Mouse (Mus musculus) hindbrain, embryonic 13.5 days (tissue): Measurements from ENCODE around the gene Trpm3. TPM values are rescaled to one million over a fixed set of nuclear protein-coding genes. Genes with fewer than 3 reads are reported as not detected.
A peak's percentile ranks its signal among the peaks of the same experiment; 100 is the strongest.

Experiments used
- ATAC-seq: fragments of 200-750 bp; cut with Nextera tagmentation; 2 replicates; pipeline ENCODE4 v1.8.0; 2017; ENCODE audit warnings: moderate TSS enrichment; ENCODE audit not compliant: low FRiP score
- H3K27ac ChIP-seq: fragments of 300-500 bp; sonication (generic); 2 replicates; pipeline ENCODE4 v1.5.1; 2015; ENCODE audit warnings: inconsistent platforms, mild to moderate bottlenecking, moderate library complexity
- H3K27me3 ChIP-seq: fragments of 300-500 bp; sonication (generic); 2 replicates; pipeline ENCODE4 v1.6.1; 2015; ENCODE audit warnings: mild to moderate bottlenecking, inconsistent platforms
- H3K36me3 ChIP-seq: fragments of 300-500 bp; sonication (generic); 2 replicates; pipeline ENCODE4 v1.6.1; 2015; ENCODE audit warnings: mild to moderate bottlenecking, inconsistent platforms
- H3K4me1 ChIP-seq: fragments of 300-500 bp; sonication (generic); replicated peaks from 2 replicates; pipeline ENCODE4 v1.6.1; 2015; ENCODE audit warnings: inconsistent platforms
- H3K4me2 ChIP-seq: fragments of 300-500 bp; sonication (generic); 2 replicates; pipeline ENCODE4 v1.6.1; 2015; ENCODE audit warnings: inconsistent platforms, mild to moderate bottlenecking, moderate library complexity
- H3K4me3 ChIP-seq: fragments of 300-500 bp; sonication (generic); 2 replicates; pipeline ENCODE4 v1.5.1; 2015; ENCODE audit warnings: mild to moderate bottlenecking, inconsistent platforms
- H3K9ac ChIP-seq: fragments of 300-500 bp; sonication (generic); 2 replicates; pipeline ENCODE4 v1.6.1; 2015; ENCODE audit warnings: mild to moderate bottlenecking, inconsistent platforms
- H3K9me3 ChIP-seq: fragments of 300-500 bp; sonication (generic); 2 replicates; pipeline ENCODE4 v1.6.1; 2016; ENCODE audit warnings: inconsistent platforms
- WGBS: fragments of 180-500 bp; shearing (Covaris S2); methylation state at CpG from one replicate; pipeline ENCODE4 v1.1.7; 2015; 5-methylcytosine and 5-hydroxymethylcytosine counted together
- polyA plus RNA-seq: library from polyadenylated mRNA; unstranded; fragments of >200 nt; fragmentation: Nextera tagmentation; extraction: Ambion mirVana; gene quantifications from 2 replicates; pipeline ENCODE4 v1.2.1, GENCODE M21; 2015

The Trpm3 gene
- polyA plus RNA-seq, 1 experiment from 2014 or later: 33.2 TPM

DNA sequence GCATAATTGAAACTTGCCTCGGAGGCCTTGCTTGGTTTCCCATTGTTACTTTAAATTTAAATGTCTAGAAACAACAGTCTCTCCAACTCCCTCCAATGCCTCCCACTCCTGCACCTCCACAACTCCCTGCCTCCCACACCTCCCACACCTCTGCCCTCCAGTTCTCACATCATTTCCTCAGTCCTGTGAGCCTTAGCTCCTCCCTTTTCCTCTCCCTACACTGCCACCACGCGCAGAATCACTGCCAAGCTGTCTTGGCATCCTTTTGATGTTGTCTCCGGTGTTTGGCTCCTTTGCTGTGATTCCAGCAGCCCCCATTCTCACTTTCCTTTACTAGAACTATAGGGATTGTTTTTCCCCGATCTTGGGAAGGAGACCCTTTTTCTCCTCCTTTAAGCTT, 661.6 kb downstream of the Trpm3 start:
- no peak overlapping the region for H3K27ac ChIP-seq
- H3K27me3 ChIP-seq: no peaks in the 10 kb centered on the region
- H3K4me1 ChIP-seq: no peaks in the 10 kb centered on the region
- 47% methylated on average over 5 of the region's 5 CpGs for WGBS
- no peak for ATAC-seq
- no peak overlapping the region for H3K9ac ChIP-seq
- no peaks in the 10 kb centered on the region for H3K36me3 ChIP-seq
- H3K9me3 ChIP-seq: no peaks in the 10 kb centered on the region
- no peak overlapping the region for H3K4me3 ChIP-seq
- no peak overlapping the region for H3K4me2 ChIP-seq

DNA sequence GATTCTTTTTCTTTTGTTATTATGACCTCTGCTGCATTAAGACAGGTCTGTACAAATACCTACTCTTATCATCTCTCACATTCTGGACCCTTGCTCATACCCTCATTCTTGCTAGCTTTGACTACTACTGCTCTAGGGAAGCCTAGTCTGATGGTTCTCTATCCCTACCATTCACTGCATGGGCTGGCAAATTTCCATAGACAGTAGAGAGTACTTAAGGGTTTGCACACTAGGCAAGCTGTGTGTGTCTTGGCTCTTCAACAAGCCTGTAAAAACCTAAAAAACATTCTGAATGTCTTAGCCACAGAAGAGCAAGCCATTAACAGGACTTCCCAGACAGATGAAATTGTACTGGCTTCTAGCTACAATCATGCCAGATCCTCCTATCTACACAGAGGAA, 664.5 kb downstream of the Trpm3 start:
- Histone ChIP-seq H3K36me3 (no peaks in the 10 kb centered on the region), H3K9me3 (no peaks in the 10 kb centered on the region), H3K4me2 (no peak overlapping the region), H3K4me1 (no peaks in the 10 kb centered on the region), H3K9ac (no peak overlapping the region), H3K4me3 (no peak overlapping the region), H3K27me3 (no peaks in the 10 kb centered on the region), H3K27ac (no peak overlapping the region)
- ATAC-seq: no peak

DNA sequence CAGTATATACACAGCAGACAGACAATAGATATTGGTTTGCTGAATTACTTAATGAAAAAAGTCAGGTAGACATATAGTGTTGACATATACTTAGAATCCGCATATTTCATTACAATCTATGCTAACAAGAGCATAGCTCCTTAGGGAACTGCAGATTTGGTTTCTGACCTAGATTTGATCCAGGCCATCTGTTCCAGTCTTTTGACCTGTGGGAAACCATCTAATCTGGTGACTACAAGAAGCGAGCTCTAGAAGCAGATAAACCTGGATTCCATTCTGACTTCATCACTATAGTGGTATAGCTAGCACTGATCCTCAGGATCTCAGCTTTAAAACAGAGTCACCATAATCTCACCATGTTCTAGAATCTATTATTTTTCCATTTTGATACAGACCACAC, 665.5 kb downstream of the Trpm3 start:
- Histone ChIP-seq H3K36me3 (no peaks in the 10 kb centered on the region), H3K9ac (no peak overlapping the region), H3K4me2 (no peak overlapping the region), H3K4me3 (no peak overlapping the region), H3K27ac (no peak overlapping the region), H3K4me1 (no peaks in the 10 kb centered on the region), H3K27me3 (no peaks in the 10 kb centered on the region), H3K9me3 (no peaks in the 10 kb centered on the region)
- 89% methylated on average over 2 of the region's 2 CpGs for WGBS
- ATAC-seq: no peak

DNA sequence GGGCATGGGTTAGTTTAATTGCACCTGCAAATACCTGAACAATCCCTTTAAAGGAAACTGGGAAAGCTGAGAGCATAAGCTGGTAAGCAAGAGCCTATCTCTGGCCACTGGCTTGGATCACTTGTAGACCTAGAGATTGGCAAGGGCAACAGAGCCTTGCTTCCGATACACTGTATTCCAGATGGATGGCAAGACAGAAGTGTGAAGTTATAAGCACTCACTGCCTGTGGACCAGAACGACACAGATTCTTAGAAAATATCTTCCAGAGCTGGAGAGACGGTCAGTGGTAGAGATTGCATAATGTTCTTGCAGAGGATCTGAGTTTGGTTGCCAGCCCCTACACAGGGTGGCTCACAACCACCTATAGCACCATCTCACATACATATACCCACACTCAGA, 671.4 kb downstream of the Trpm3 start:
- Histone ChIP-seq H3K27me3 (no peaks in the 10 kb centered on the region), H3K9me3 (no peaks in the 10 kb centered on the region), H3K4me2 (no peak overlapping the region), H3K4me1 (no peaks in the 10 kb centered on the region), H3K9ac (no peak overlapping the region), H3K36me3 (no peaks in the 10 kb centered on the region), H3K4me3 (no peak overlapping the region), H3K27ac (no peak overlapping the region)
- no peak for ATAC-seq
- WGBS: 91% methylated on average over 3 of the region's 3 CpGs

DNA sequence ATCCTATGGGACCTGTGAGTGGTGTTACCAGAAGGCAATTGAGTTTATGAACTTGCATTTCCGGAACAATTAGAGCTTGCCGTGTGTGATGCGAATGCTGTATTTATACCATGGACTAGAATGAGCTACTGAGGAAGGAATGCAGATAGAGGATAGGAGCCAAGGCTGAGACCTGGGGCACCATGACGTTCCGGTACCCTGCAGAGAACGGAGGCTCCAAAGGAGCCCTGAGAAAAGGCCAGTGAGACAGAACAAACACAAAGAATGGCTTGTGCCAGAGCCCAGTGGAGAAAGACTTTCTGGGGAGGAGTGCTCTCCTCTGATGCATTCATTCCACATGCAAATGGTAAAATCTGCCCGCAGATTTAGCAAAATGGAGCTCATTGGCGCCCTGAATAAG, 682.9 kb downstream of the Trpm3 start:
- WGBS: 56% methylated on average over 8 of the region's 8 CpGs
- no peaks in the 10 kb centered on the region for H3K9me3 ChIP-seq
- no peak overlapping the region for H3K4me3 ChIP-seq
- no peak overlapping the region for H3K9ac ChIP-seq
- ATAC-seq: no peak
- no peak overlapping the region for H3K27ac ChIP-seq
- peaks cover 28% of the 10 kb centered on the region for H3K4me1 ChIP-seq
- H3K27me3 ChIP-seq: 0 out of 2 replicates have a peak, but pooled peaks cover 3% of the 10 kb centered on the region
- no peaks in the 10 kb centered on the region for H3K36me3 ChIP-seq
- H3K4me2 ChIP-seq: no peak overlapping the region

DNA sequence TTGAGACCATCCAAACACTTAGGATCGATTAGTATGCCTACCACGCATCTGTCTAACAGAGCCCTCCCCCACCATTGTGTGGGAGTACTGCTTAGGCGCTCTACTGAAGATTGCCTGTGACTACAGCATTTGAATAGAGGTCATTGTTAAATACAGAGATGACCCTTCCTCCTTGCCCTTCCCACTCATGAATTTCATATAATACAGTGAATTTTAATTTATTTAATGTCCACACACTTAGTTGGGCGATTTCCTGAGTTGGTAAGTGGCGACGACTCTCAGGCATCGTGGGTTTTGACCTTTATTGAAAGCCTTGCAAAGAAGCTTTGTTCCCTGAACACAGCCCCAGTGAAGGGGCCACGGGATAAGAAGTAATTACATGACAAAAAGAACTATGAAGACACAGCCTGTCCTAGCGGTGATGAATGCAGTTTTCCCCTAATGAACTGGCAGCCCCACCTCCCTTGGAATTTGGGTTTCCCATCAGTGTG, 684.7 kb downstream of the Trpm3 start:
- ATAC-seq: peak; percentile 65; the same call in 1 of the 2 replicates
- Histone ChIP-seq H3K36me3 (no peaks in the 10 kb centered on the region), H3K4me3 (no peak overlapping the region), H3K9ac (no peak overlapping the region), H3K9me3 (no peaks in the 10 kb centered on the region), H3K27ac (no peak overlapping the region), H3K4me1 (peaks cover 28% of the 10 kb centered on the region), H3K4me2 (no peak overlapping the region), H3K27me3 (0 out of 2 replicates have a peak, but pooled peaks cover 6% of the 10 kb centered on the region)
- WGBS: 13% methylated on average over 9 of the region's 9 CpGs

DNA sequence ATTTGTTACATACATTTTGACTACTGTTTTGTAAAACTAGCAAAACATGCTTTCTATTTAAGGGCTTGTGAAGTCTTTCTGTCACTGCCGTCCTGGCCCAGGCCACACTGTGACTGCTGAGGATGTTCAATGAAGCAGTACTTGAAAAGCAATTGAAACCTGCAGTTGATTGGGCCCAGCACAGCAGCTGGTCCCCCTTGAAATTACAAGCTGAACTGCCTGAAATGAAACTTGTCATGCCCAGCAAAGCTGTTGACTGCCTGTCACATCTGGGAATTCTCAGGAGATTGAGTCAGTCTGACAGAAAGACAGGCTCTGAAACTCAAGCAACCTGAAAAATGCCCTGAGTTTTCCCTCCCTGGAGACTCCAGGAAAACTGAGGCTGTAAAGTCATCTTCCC, 687.0 kb downstream of the Trpm3 start:
- Histone ChIP-seq H3K4me1 (peaks cover 28% of the 10 kb centered on the region), H3K27me3 (0 out of 2 replicates have a peak, but pooled peaks cover 3% of the 10 kb centered on the region), H3K4me3 (no peak overlapping the region), H3K9me3 (no peaks in the 10 kb centered on the region), H3K4me2 (no peak overlapping the region), H3K27ac (no peak overlapping the region; the same call in 1 of the 2 replicates), H3K9ac (no peak overlapping the region), H3K36me3 (no peaks in the 10 kb centered on the region)
- peak; percentile 74; the same call in 1 of the 2 replicates for ATAC-seq
- WGBS: 23% methylated on average over 1 of the region's 1 CpGs

DNA sequence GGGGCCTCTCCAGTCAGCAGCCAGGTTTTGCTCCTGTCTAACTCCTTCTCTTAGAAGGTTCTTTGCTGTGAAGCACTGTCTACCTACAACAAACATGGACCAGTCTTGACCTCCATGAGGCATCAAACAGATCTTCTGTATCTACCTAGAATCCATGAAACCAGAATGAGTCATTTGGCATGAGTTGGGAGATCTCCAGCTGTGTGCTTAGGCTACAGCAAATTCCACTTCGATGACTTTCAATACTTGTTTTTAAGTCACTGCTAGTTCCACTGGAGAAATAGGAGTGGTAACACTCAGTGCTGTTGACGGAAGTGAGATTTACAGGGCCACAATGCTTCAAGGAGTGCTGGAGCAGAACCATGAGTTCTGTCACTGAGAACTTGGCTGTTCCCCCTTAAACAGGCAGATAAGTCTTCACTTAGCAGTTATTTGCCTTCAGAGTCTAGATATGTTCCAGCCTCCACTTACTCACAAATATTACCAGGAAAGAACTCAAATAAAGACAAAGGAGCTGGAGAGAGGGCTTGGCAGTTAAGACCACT, 689.4 kb downstream of the Trpm3 start:
- WGBS: 93% methylated on average over 2 of the region's 2 CpGs
- Histone ChIP-seq H3K36me3 (no peaks in the 10 kb centered on the region), H3K4me1 (peaks cover 23% of the 10 kb centered on the region), H3K4me3 (no peak overlapping the region), H3K9me3 (no peaks in the 10 kb centered on the region), H3K9ac (no peak overlapping the region), H3K27me3 (0 out of 2 replicates have a peak, but pooled peaks cover 3% of the 10 kb centered on the region), H3K27ac (no peak overlapping the region), H3K4me2 (no peak overlapping the region)
- ATAC-seq: no peak

DNA sequence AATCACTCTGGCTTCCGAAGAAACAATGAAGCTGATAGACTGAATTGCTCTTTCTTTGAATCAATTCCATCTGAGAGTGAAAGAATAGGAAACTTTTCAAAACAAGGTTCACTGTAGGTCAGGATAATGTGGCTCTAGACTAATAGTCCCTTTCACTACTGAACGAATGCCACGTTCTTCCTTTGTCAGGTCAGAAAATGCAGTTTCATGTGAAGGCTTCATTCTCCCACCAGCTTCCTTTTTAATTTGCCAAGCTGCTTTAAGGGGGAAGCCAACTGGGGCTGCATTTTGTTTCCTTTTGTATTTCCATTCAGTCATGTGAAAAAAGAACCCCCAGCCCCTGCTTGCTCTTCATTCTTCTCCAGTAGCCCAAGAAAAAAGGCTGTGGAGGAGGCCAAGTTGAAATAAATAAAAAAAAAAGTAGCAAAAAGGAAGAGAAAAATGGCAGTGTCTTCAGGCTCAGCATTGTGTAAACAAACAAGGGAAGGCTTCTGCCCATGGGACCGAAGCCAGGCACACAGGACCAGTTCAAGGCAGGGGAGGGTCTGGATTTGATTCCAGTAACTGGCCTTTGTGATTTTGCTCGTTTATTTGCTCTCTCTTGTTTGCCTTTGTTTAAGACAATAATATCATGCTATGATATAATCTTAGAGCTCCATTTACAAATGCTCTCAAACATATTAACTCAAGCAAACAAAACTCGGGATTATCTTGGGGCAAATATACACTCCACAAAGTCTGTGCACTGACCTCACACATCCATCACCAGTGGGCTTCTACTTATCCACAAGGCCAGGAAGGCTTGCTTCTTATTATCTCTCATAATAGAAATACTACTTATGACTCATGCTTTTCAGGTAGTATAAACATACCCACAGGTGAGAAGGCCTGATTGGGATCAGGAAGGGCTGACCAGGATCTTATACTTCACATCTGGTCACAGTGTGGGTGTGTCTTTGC, 702.5 kb downstream of the Trpm3 start:
- ATAC-seq: peak; percentile 46; the same call in 1 of the 2 replicates
- H3K9ac ChIP-seq: no peak overlapping the region
- no peaks in the 10 kb centered on the region for H3K36me3 ChIP-seq
- 0 out of 2 replicates have a peak, but pooled peaks cover 5% of the 10 kb centered on the region for H3K4me1 ChIP-seq
- H3K27ac ChIP-seq: no peak overlapping the region
- H3K4me2 ChIP-seq: no peak overlapping the region
- no peak overlapping the region for H3K4me3 ChIP-seq
- no peaks in the 10 kb centered on the region for H3K9me3 ChIP-seq
- 22% methylated on average over 6 of the region's 6 CpGs for WGBS
- H3K27me3 ChIP-seq: peaks cover 25% of the 10 kb centered on the region; the same call in 1 of the 2 replicates

DNA sequence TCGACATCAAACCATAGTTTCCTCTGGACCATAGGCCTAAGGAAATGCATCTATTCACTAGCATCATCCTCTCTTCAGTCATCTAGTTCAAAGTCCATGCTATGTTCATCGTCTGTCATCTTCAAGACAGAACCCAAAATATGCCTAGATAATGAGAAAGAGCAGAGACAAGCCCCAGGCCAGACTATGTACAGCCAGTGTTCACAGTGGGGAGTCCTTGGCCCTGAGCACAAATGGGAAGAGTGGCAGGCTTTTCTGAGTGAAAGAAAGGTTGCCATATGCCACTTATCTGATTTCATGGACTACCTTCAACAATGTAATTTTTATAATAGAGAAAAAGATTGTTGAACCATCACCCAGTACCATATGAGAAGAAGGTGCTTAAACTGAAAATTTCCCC, 703.9 kb downstream of the Trpm3 start:
- WGBS: 88% methylated on average over 2 of the region's 2 CpGs

DNA sequence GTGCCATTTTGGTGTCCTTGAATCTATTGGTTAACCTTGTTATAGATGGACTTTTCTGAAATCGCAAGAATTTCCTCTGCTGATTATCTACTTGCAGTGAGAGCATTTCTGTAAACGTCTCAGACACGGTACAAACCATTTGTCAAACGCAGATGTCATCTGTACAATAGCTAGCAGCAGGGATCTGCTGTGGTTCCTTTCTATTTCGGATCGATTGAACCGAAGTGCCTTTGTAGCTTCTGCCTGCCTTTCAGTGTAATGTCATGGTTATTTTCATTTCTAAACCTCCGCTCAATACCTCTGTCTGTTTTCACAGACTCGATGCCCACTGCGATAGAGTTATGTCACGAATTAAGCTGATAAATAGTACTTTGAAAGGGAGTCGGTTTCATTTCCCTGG, 708.9 kb downstream of the Trpm3 start:
- 17% methylated on average over 12 of the region's 12 CpGs for WGBS
- Histone ChIP-seq H3K9me3 (no peaks in the 10 kb centered on the region), H3K9ac (no peak overlapping the region), H3K4me1 (peaks cover 17% of the 10 kb centered on the region; the same call in 1 of the 2 replicates), H3K27me3 (peaks cover 32% of the 10 kb centered on the region), H3K4me2 (peak overlapping the region; percentile 34), H3K4me3 (0 out of 2 replicates have a peak overlapping the region, but pooled peaks have one; percentile 11), H3K27ac (no peak overlapping the region), H3K36me3 (no peaks in the 10 kb centered on the region)
- ATAC-seq: 0 out of 2 replicates have a peak, but pooled peaks have one; percentile 5

More for the DNA sequence above, 703.9 kb downstream of the Trpm3 start:
- H3K27me3 ChIP-seq: peaks cover 25% of the 10 kb centered on the region; the same call in 1 of the 2 replicates
- no peak overlapping the region for H3K9ac ChIP-seq
- H3K9me3 ChIP-seq: no peaks in the 10 kb centered on the region
- peaks cover 11% of the 10 kb centered on the region; the same call in 1 of the 2 replicates for H3K4me1 ChIP-seq
- no peak overlapping the region for H3K4me3 ChIP-seq
- no peaks in the 10 kb centered on the region for H3K36me3 ChIP-seq
- H3K27ac ChIP-seq: no peak overlapping the region
- no peak for ATAC-seq
- H3K4me2 ChIP-seq: no peak overlapping the region

DNA sequence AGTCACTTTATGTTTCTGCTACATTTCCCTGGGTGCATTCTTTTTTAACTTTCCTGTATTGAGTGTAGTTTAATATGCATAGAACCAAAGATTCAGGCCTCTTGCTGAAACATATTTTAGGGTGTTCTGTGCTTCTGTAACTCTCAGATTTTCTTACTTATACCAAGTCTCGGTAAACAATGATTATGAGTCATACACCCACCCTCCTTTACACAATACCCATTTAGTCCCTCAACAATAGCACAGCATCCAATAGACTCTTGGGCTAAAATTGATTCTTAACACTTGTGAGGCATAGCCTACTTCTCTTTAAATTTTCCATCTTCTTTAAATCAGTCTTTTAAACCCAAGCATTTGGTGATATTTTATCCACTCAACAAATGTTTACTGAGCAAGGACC, 709.4 kb downstream of the Trpm3 start:
- H3K9ac ChIP-seq: no peak overlapping the region
- ATAC-seq: no peak
- H3K4me2 ChIP-seq: no peak overlapping the region
- no peaks in the 10 kb centered on the region for H3K36me3 ChIP-seq
- H3K4me3 ChIP-seq: no peak overlapping the region
- 25% methylated on average over 1 of the region's 1 CpGs for WGBS
- H3K27me3 ChIP-seq: peaks cover 34% of the 10 kb centered on the region
- no peaks in the 10 kb centered on the region for H3K9me3 ChIP-seq
- H3K4me1 ChIP-seq: peaks cover 17% of the 10 kb centered on the region; the same call in 1 of the 2 replicates
- H3K27ac ChIP-seq: no peak overlapping the region
